Mouse (Mus musculus) frontal cortex, postnatal 10 days (tissue): ENCODE data around the gene Tpx2.

Experiments used
- DNase-seq, 2 experiments: peaks; one replicate each; pipeline ENCODE4 v3.0.0; 2022; ENCODE audit warnings: low spot score in 2 of 2, mixed read lengths in 1 of 2

Gene Tpx2

DNA sequence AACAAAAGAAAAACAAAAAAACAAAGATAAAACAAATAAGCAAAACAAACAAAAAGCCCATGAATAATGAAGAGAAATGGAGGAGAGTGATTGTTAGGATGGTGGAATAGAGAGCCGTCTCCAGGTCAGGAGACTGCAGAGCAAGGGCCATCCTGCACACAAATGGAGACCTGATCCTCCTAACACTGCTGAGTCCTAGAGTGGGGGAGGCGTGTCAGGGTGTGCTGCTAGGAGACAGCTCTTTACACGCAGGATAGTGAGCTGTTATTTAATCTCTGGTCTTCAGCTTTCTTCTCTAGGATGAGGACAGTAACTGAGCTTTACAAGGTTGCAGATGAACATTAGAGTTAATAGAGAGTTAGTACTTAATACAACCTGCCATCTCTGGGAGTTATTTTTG, 14.9 kb downstream of the Tpx2 start:
- DNase-seq, result no peak

DNA sequence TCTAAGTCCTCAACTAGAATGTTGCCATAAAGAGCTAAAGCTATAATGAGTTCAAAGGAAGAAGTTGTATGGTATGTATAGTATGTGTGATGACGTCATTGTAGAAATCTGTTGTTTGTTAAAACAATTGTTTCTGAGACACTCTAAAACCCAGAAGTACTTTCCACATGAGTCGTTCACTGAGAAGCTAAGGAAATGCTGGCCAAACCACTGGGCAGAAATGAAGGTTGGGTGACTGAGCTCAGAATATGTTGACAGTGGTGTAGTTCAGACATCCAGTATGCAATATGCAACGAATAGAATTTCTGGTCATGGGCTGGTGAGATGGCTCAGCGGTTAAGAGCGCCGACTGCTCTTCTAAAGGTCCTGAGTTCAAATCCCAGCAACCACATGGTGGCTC, 15.6 kb downstream of the Tpx2 start:
- DNase-seq, result no peak

DNA sequence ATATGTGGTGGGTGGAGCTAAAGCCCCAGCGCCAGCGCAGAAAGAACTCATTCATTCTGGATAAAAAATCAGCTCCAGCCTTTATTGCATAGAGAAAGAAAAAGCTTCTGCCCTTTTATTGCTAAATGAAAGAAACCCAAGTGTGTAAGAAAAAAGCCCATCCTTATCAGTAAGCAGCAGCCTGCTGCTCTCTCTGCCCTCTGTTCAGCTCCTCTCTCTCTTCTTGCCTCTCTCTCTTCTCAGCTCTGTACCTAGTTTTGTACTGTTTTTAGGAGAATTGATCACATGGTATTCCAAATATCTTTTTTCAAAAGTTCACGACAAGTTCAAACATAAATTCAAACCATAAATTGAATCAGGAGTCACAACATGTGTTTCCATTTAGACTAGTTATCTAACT, 30.5 kb downstream of the Tpx2 start:
- no peak for DNase-seq

DNA sequence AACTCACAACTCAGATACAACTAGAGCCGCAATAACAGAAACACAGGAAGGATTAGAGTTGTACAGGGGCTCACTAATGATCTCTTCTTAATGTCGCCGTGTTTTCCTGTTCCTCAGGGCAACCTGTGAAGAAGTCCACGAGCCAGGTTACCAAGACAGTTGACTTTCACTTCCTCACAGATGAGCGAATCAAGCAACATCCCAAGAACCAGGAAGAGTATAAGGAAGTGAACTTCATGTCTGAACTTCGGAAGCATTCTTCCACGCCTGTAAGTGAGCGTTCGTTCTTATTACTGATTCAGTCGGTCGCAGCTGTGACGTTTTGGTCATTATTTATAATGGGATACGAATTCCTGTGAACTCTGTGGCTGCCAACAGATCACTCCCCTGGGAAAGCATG, 33.1 kb downstream of the Tpx2 start:
- no peak for DNase-seq

DNA sequence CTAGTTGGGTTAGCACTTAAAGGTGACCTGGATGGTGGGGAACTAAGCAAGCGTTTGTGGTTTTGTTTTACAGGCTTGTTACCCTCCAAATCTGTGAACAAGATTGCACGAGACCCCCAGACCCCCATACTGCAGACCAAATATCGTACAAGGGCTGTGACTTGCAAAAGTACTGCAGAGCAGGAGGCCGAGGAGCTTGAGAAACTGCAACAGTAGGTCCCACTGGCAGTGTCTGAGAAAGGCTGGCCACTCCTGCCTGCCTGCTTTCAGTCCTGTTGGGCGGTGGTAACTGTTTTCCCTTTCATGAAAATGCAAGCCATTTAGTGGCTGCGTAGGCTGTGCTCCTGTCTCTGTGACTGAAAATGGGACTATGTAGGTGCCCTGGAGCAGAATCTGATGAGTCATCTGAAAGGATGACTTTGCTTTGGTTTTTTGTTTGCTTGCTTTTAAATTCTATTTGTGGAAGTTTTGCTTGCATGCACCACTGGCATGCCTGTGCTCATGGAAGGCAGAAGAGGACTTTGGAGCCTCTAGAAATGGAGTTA, 36.4 kb downstream of the Tpx2 start:
- DNase-seq, result no peak

DNA sequence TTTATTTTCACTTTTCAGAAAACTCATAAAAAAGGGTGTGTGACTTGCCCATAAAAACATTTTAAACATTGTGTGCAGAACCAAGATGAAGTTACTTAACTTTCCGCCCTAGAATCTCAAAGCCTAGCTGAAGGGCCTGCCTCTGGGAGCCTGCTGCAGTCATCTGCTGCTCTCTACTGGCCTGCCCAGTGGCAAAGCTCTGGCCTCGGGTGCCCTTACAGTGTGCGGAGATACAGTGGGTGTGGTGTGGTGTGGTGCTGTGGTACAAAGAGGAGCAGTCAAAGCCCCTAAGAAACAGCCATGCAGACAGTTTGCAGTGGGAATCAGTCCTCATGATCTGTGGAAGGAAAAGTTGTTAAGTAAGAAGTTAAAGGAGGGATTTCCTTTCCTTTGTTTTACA, 39.5 kb downstream of the Tpx2 start:
- no peak for DNase-seq

DNA sequence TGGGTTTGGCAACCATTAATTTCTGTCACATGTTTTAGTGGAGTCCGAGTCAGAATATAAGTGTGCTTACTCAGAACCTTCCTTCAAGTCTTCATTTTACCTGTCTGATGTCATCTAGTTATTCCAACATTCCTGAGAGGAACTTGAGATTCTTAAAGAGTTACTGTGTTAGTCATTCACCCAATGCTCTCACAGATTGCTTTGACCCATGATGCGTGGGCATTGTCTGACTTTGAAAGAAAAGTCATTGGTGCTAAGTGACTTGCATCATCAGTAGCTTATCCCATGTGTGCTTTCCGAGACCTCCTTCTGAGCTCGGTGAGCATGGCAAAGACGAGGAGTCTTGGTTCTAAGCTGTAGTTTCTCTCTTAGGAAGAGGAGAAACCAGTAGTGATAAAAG, 41.0 kb downstream of the Tpx2 start:
- DNase-seq, result no peak

DNA sequence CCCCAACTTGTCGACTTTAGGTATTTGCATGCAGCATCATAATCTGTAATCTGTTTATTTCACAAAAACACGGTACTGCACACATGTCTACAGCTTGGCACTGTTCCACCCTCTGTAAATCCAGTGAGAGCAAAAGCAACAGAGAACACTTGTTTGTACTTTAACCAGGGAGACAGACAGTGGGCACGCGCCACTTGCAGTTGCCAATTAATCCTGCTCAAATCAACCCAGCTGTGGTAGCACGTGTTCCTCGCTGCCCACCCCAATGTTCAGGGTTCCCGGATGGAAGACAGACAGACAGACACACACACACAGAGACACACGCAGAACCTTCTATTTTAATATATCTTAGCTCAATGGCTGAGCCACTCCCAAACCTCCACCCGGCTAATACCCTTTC, 48.1 kb downstream of the Tpx2 start:
- no peak for DNase-seq

DNA sequence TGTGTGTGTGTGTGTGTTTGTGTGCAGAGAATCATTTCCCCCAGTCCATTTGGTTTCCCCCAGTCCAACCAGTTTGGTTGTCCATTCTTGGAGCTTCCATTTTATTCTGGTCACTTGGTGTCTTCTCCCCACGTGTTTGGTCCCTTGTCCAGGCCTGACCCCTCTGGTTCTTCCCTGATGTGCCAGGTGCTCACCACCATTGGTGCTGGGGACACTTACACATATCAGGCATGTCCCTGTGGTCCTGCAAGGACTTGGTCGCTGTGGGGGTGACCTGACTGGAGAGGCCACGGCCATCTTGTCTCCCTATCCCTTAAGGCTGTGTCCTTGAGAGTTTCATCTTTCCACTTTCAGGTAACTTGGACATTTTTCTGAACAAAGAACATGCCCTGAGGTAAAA, 49.2 kb downstream of the Tpx2 start:
- DNase-seq, result no peak

DNA sequence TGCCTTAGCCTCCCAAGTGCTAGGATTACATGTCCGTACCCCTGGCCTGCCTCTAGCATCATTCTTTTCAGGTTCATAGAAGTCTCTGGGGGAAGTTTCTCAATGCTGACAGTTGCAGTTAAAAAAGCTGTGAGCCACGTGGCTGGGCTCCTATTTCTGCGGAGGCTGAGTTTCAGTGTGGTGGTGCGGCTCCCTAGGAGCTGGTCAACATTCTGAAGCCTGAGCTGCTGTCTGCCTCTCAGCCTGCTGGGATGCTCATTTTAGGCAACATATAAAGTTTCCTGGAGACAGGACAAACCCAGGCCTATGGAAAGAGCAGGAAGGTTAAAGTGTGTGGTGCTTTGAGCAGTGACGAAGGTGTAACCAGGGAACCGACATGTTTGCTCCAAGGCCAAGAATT, 51.2 kb downstream of the Tpx2 start:
- no peak for DNase-seq

DNA sequence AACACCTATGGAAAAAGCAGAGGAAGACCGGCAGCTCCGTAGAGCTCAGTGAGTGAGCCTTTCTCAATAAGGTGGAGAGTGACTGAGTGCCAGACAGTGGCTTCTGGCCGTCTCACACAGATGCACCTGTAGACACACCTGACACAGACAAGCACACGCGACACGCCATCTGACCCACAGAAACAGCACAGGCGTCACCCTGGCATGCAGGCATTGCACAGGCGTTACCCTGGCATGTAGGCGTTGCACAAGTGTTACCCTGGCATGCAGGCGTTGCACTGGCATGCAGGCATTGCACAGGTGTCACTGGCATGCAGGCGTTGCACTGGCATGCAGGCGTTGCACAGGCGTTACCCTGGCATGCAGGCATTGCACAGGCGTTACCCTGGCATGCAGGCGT, 53.5 kb downstream of the Tpx2 start:
- DNase-seq, result no peak

DNA sequence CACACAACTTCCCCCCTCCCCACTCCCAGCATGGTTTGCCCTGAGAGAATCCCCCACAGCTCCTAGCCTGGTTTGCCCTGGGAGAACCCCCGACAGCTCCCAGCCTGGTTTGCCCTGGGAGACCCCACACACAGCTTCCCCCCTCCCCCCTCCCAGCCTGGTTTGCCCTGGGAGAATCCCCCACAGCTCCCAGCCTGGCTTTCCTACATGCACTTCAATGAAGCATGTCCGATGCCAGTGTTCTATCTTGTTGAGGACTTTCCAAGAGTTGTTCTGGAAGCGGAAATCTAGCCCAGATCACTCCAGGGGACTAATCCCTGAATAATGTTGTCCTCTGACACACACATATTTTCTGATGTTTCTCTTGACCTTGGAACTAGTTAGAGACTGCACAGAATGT, 54.9 kb downstream of the Tpx2 start:
- no peak for DNase-seq

DNA sequence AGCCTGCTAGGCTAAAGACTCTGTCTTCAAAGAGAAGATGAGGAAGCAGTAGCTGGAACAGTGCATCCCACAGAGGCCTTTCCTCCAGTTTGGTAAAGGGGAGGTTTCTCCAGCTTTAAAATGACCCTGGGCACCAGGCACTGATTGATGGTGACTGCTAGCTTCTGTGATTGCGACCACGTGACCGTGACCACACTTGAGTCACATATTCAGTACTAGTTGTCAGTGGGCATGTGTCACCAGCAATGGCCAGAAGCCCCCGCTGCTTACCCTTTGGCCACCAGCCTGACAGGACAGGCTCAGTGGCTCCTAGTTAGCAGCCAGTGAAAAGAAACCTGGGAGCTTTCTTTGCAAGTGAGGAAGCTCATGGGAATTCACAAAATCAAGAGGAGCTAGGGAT, 55.8 kb downstream of the Tpx2 start:
- no peak for DNase-seq

DNA sequence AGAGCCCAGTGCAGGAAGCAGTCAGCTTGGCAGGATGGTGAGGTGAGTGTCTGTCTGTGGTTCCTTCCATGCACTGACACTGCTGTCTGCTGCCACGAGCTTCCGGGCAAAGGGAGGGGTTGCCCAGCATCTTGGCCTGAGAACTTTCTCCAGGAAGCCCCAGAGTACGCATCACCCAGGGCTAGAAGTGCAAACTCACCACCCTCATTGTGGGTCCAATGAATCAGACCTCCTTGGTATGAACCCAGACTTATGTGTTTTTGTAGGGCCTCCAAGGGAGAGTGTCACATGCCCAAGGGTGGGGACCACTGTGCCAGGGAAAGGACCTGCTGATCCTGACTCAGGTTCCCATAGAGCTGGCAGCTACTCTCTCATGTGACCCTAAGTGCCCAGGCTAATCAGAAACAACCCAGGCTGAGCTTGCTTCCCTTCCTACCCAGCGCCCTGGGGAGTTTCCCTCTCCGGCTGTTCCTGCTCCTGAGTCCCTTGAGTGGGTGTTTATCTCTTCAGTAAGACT, 56.4 kb downstream of the Tpx2 start:
- no peak for DNase-seq

DNA sequence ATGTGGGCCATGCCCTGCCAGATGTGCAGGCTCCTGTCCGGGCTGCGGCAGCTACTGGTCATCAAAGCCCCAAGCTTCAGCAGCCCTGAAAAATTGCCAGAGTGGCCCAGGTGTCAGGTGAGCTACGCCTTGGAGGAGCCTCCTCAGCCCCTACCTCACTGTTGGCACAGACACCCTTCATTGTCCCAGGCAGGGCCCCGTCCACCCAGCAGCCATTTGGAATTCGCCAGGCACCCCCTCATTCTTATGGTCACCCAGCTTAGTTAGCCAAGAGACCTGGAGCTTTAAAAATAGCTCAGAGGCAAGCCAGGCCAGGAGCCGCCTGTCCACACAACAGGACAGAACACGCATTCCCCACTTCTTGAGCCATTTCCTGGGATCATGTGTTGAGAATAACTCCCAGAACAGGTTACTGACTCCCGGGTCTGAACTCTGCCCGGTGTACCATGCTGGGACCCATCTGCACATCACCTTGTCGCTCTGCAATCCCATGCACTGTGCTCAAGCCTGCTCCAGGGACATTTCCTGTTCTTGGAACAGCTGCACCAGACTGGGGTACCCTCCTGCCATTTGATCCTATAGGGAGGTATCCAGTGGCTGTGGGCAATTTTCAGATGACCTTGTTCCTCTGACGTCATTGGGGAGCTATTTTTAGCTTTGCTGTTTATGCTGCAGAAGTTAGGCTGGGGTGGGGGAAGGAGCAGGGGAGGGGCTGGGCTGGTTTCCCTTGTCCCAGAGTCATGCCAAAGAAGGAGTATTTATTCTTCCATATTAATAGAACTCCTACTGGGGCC, 57.5 kb downstream of the Tpx2 start:
- DNase-seq, result no peak

DNA sequence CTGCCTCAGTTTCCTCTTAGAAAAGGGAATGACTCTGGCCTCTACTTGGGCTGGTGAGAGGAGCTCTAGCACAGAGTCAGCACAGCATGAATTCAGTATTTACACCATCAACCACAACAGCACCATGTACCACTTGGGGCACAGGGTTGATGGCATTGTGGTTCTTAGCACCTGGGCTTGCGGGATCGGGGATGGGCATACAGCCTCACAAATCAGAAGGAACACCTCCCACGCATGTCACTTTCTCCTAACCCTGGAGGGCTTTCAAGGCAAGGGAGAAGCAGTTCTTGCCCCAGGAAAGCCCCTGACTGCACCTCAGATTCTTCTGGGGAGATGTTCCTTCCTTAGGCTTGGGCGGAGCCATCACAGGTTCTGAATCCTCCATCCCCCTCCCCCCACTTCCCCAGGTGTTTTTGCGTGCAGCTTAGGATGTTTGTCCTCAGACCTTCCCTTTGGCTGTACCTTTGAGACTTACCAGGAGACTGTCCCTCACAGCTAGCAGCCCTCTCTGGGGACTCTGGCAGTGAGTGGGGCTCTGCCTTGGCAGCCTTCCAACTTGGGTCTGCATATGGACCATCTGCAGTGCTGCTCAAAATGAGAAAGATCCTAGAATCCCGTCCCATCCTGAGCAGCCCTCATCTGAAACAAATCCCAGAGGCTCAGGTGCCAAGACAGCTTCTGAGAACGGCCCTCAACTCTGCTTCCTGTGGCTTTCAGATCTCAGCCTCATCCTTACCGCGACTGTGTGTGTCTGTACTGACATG, 58.7 kb downstream of the Tpx2 start:
- no peak for DNase-seq

DNA sequence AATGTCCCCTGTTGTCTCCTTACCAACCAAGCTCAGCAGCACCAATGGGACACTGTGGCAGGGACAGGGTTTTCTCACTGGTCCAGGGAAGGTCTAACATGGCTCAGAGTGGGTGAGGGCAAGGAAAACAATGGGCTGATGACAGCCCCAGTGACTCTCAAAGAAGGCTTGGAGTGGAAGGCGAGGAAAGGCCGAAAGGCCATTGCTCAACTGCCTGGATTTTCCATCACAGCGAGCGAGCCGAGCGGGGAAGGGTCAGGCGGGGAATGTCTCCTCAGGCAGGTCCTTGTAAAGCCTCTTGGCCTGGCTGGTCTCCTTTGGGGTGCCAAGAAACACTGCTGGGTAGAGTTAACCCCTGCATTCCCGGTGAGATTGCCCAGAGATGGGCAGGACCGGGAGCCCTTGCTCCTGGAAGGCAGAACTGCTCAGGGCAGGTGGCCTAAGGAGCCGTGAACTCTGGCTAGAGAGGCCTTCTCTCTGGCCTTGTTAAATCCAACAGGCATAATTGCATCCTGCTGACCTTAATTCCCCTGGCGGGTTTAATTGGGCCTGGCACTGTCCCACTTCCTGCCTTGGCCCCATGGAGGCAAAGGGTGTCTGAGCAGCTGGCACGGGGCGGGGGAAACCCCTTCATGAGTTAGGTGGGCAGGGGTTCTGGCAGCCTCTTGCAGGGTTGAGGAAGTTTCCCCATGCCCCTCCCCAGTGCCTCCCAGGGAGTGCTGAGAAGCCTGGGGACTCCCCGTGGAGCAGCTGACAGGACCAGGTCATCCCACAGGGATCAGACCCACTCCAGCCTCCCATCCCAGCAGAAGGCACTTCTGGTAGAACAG, 59.6 kb downstream of the Tpx2 start:
- DNase-seq, result no peak

DNA sequence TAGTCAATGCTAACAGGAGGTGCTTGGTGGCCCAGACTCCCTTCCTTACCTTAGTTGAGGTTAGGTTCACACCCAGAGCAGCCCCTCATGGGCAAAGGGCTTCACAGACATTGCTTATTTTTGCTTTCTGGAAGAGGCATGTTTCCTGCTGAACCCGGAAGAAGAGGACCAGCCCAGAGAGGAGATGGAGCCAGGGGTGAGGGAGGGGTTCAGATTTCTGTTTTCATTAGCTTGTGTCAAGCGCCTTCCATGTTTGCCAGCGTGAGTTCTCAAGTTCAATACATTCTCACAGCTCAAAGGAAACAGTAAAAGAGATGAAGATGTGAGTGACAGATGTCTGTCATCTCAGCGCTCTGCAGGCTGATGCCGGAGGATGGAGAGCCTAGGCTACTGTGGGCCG, 62.1 kb downstream of the Tpx2 start:
- DNase-seq, result no peak

DNA sequence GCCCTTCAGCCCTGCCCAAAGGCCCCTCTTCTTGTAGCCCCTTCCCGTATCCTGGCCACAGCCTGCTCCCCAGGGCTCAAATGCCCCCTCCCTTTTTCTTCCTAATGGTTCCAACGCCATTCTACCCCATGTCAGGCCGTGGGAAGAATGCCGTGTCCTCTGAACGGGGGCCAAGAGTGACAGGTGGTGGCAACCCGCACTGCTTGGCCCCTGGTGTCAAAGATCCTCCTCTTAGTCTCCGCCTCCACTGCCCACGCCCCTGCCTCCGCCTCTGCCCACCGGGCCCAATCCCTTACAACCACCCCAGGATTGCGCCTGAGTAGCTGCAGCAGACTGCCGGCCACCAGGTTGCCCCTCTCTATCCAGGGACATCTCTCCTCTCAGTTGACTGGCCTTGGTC, 63.3 kb downstream of the Tpx2 start, which contains the start of gene Mylk2:
Mylk2 (plus strand) TSS at position 322 of the 400 bp plus-strand sequence.
- DNase-seq, result no peak

DNA sequence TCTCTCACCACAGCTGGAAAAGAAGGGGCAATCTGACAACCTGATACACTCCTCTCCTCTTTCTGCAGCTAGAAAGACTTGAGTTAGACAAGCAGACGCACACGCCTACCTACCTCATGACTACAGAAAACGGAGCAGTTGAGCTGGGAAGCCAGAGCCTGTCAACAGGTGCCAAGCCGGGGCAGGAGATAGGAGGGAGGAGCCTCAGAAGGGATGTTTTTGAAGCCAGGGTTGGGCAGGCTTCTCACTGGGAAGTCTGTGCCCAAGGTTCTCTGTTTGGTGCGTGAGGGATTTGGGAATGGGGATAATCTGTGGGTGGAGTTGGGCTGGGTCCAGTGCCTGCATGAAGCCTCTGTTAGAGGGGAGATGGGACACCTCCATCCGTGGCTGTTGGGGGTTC, 63.7 kb downstream of the Tpx2 start:
- no peak for DNase-seq

DNA sequence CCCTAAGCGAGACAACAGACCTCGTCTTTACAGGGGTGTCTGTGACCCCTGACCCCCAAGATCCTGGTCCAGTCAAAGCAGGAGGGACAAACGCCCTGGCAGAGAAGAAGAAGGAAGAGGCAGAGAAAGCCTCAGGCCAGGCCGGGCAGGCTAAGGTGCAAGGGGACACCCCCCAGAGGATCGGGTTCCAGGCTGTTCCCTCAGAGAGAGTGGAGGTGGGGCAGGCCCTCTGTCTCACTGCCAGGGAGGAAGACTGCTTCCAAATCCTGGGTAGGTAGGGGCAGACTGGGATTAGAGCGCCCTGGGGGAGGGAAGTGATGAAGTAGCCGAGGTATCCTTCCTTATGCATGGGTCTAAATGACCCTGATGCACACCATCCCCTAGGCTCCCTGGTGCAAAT, 65.7 kb downstream of the Tpx2 start:
- no peak for DNase-seq
